Mouse (Mus musculus): Measurements from ENCODE around the gene Fam129a. TPM values are rescaled to one million over a fixed set of nuclear protein-coding genes. Genes with fewer than 3 reads are reported as not detected.

Fam129a gene
- total RNA-seq, 2 experiments from 2014 or later, result 10.6 to 11.9 TPM

- DNase-seq, result no peak
Measured at GRCm38 (mm10) chr1:151625260-151625659, 54.3 kb downstream of the Fam129a start.

GRCm38 (mm10) chr1:151625690-151626089, 54.7 kb downstream of the Fam129a start:
- no peak for DNase-seq

GRCm38 (mm10) chr1:151626631-151627030, 55.6 kb downstream of the Fam129a start:
- no peak for DNase-seq

- DNase-seq, result no peak
Measured at GRCm38 (mm10) chr1:151627141-151627540, 56.2 kb downstream of the Fam129a start.

GRCm38 (mm10) chr1:151629591-151630250, 58.7 kb downstream of the Fam129a start:
- DNase-seq, result peak in 1 of 2 experiments; percentile 33

- DNase-seq, result no peak
Measured at GRCm38 (mm10) chr1:151630251-151630628, 59.3 kb downstream of the Fam129a start.

GRCm38 (mm10) chr1:151631061-151631460, 60.1 kb downstream of the Fam129a start:
- DNase-seq, result no peak

GRCm38 (mm10) chr1:151631703-151632294, 60.8 kb downstream of the Fam129a start:
- peak; percentile 53 to 62 for DNase-seq

GRCm38 (mm10) chr1:151632567-151633356, 61.8 kb downstream of the Fam129a start:
- no peak for DNase-seq

- DNase-seq, result no peak
Measured at GRCm38 (mm10) chr1:151636637-151637036, 65.7 kb downstream of the Fam129a start.

GRCm38 (mm10) chr1:151637351-151637922, 66.5 kb downstream of the Fam129a start:
- DNase-seq, result no peak

GRCm38 (mm10) chr1:151638357-151638756, 67.4 kb downstream of the Fam129a start:
- DNase-seq, result no peak

GRCm38 (mm10) chr1:151638770-151639169, 67.8 kb downstream of the Fam129a start:
- DNase-seq, result no peak

- no peak for DNase-seq
Measured at GRCm38 (mm10) chr1:151646380-151646779, 75.4 kb downstream of the Fam129a start.

- no peak for DNase-seq
Measured at GRCm38 (mm10) chr1:151648099-151648498, 77.1 kb downstream of the Fam129a start.

GRCm38 (mm10) chr1:151657042-151657605, 86.1 kb downstream of the Fam129a start:
- DNase-seq, result no peak

GRCm38 (mm10) chr1:151658291-151658830, 87.4 kb downstream of the Fam129a start:
- peak; percentile 42 to 68 for DNase-seq

- DNase-seq, result no peak
Measured at GRCm38 (mm10) chr1:151659636-151660035, 88.7 kb downstream of the Fam129a start.

GRCm38 (mm10) chr1:151660251-151660650, 89.3 kb downstream of the Fam129a start:
- no peak for DNase-seq

GRCm38 (mm10) chr1:151660883-151661282, 89.9 kb downstream of the Fam129a start:
- no peak for DNase-seq

- peak; percentile 49 to 52 for DNase-seq
Measured at GRCm38 (mm10) chr1:151661684-151662439, 90.9 kb downstream of the Fam129a start.
